Mouse (Mus musculus) urinary bladder, postnatal 36 days (tissue): ENCODE measurements around the gene Fbxw26.
"Not testable (repeated sequence)": the region's sequence is repeated elsewhere in the genome, so short reads cannot be mapped to it uniquely, and the experiment has no call there.

Source experiments
- DNase-seq, 2 experiments: peaks; one replicate each; pipeline ENCODE4 v3.0.0; 2022; ENCODE audit warnings: low spot score in 2 of 2, mixed read lengths in 1 of 2

The Fbxw26 gene

GRCm38 (mm10) chr9:109745989-109746388 is at the start of gene Fbxw26:
Gene Fbxw26 (minus strand): TSS chr9:109746089.
- DNase-seq, result not testable (repeated sequence)

GRCm38 (mm10) chr9:109795221-109795620 is 49.3 kb upstream of the Fbxw26 start:
- no peak for DNase-seq

GRCm38 (mm10) chr9:109790570-109790969 is 44.7 kb upstream of the Fbxw26 start, which contains the start of gene Fbxw27:
Gene Fbxw27 (minus strand): TSS chr9:109790670.
- not testable (repeated sequence) for DNase-seq

- peak in 1 of 2 experiments; percentile 51 for DNase-seq
Observed at GRCm38 (mm10) chr9:109766841-109767240, 21.0 kb upstream of the Fbxw26 start.

- not testable (repeated sequence) for DNase-seq
Observed at GRCm38 (mm10) chr9:109702600-109702999, 43.3 kb downstream of the Fbxw26 start, which contains the start of gene Fbxw18. Gene Fbxw18 (minus strand): TSS chr9:109702700.

GRCm38 (mm10) chr9:109685299-109685698 is 60.6 kb downstream of the Fbxw26 start:
- peak; percentile 30 to 63 for DNase-seq
